Mouse (Mus musculus) CH12.LX (cell line): ENCODE results near the gene Mettl18. TPM values are rescaled to one million over a fixed set of nuclear protein-coding genes. Genes with fewer than 3 reads are reported as not detected.

Experiments used
- DNase-seq: peaks from one replicate; pipeline ENCODE4 v3.0.0-alpha.2; 2013; ENCODE audit errors: extremely low read depth
- H3K27ac ChIP-seq: 2 replicates; pipeline ENCODE4 v1.5.1; 2012; ENCODE audit warnings: low read depth, mild to moderate bottlenecking, control low read depth, moderate library complexity; ENCODE audit not compliant: insufficient read depth
- H3K27me3 ChIP-seq: replicated peaks from 2 replicates; pipeline ENCODE3; 2012; ENCODE audit warnings: inconsistent platforms
- H3K36me3 ChIP-seq, 2 experiments: replicated peaks in 1 of 2; 2 replicates each; pipeline versions ENCODE3 to v1.6.1; 2012; ENCODE audit warnings: inconsistent platforms in 1 of 2, low read length in 1 of 2, mild to moderate bottlenecking in 1 of 2, mixed read lengths in 1 of 2, moderate library complexity in 1 of 2; ENCODE audit not compliant: control insufficient read depth in 1 of 2, insufficient read depth in 1 of 2
- H3K4me1 ChIP-seq, 2 experiments: 2 replicates each; pipeline ENCODE4 v1.6.1; 2012; ENCODE audit warnings: inconsistent platforms in 1 of 2, moderate library complexity in 1 of 2; ENCODE audit not compliant: insufficient read depth in 2 of 2, control insufficient read depth in 1 of 2
- H3K4me2 ChIP-seq: 2 replicates; pipeline ENCODE4 v1.6.1; 2012; ENCODE audit warnings: low read depth, mild to moderate bottlenecking, control low read depth; ENCODE audit not compliant: poor library complexity, insufficient read depth, severe bottlenecking
- H3K4me3 ChIP-seq, 3 experiments: fragments of 150-350 bp in 1 of 3; sonication (generic) in 1 of 3; replicated peaks in 1 of 3; 2 replicates each; pipeline versions ENCODE3 to v1.5.1; 2011 to 2012; ENCODE audit warnings: low read depth in 2 of 3, low read length in 2 of 3, mild to moderate bottlenecking in 2 of 3, moderate library complexity in 2 of 3, control low read depth in 1 of 3, improper control_type of control experiment in 1 of 3, inconsistent platforms in 1 of 3, mixed read lengths in 1 of 3; ENCODE audit not compliant: poor library complexity in 1 of 3
- H3K79me2 ChIP-seq: replicated peaks from 2 replicates; pipeline ENCODE4 v1.6.1; 2012; ENCODE audit warnings: mild to moderate bottlenecking, moderate library complexity; ENCODE audit not compliant: control insufficient read depth, poor library complexity, insufficient read depth, severe bottlenecking; ENCODE audit errors: extremely low read depth
- H3K9ac ChIP-seq: 2 replicates; pipeline ENCODE4 v1.6.1; 2012; ENCODE audit warnings: low read depth, mild to moderate bottlenecking, control low read depth, moderate library complexity; ENCODE audit not compliant: insufficient read depth
- H3K9me3 ChIP-seq: replicated peaks from 2 replicates; pipeline ENCODE3; 2012; ENCODE audit warnings: low read length, inconsistent platforms, mixed read lengths
- BHLHE40 ChIP-seq: IDR thresholded peaks from 2 replicates; pipeline ENCODE4 v1.6.1; 2011; ENCODE audit warnings: mild to moderate bottlenecking, low read depth, low read length, improper control_type of control experiment
- EP300 ChIP-seq: IDR thresholded peaks from 2 replicates; pipeline ENCODE4 v1.6.1; 2011; ENCODE audit warnings: low read length, improper control_type of control experiment
- GABPA ChIP-seq: IDR thresholded peaks from 2 replicates; pipeline ENCODE4 v1.6.1; 2012; ENCODE audit warnings: low read depth, low read length, improper control_type of control experiment, inconsistent platforms; ENCODE audit not compliant: insufficient replicate concordance
- JUN ChIP-seq: IDR thresholded peaks from 2 replicates; pipeline ENCODE4 v1.6.1; 2011; ENCODE audit warnings: low read depth, mild to moderate bottlenecking, low read length, improper control_type of control experiment, moderate library complexity; ENCODE audit not compliant: insufficient read depth
- JUND ChIP-seq: conservative IDR thresholded peaks from 2 replicates; pipeline ENCODE4 v1.6.1; 2011; ENCODE audit warnings: low read depth, low read length, improper control_type of control experiment
- MAFK ChIP-seq: IDR thresholded peaks from 2 replicates; pipeline ENCODE4 v1.6.1; 2011; ENCODE audit warnings: low read length, improper control_type of control experiment; ENCODE audit not compliant: insufficient replicate concordance
- MYC ChIP-seq: IDR thresholded peaks from 2 replicates; pipeline ENCODE4 v1.6.1; 2011; ENCODE audit warnings: low read depth, mild to moderate bottlenecking, improper control_type of control experiment, low read length
- RCOR1 ChIP-seq: conservative IDR thresholded peaks from 2 replicates; pipeline ENCODE4 v1.6.1; 2012; ENCODE audit warnings: low read depth, mild to moderate bottlenecking, inconsistent platforms, low read length, improper control_type of control experiment
- TBP ChIP-seq: conservative IDR thresholded peaks from 2 replicates; pipeline ENCODE4 v1.6.1; 2011; ENCODE audit warnings: low read depth, low read length, improper control_type of control experiment
- USF2 ChIP-seq: conservative IDR thresholded peaks from 2 replicates; pipeline ENCODE4 v1.6.1; 2011; ENCODE audit warnings: low read depth, low read length, improper control_type of control experiment
- ZC3H11A ChIP-seq: IDR thresholded peaks from 2 replicates; pipeline ENCODE4 v1.6.1; 2012; ENCODE audit warnings: low read depth, mild to moderate bottlenecking, inconsistent platforms, low read length, improper control_type of control experiment
- ZKSCAN1 ChIP-seq: IDR thresholded peaks from 2 replicates; pipeline ENCODE4 v1.6.1; 2012; ENCODE audit warnings: low read depth, inconsistent platforms, low read length, improper control_type of control experiment, borderline replicate concordance
- ZNF384 ChIP-seq: IDR thresholded peaks from 2 replicates; pipeline ENCODE4 v1.6.1; 2012; ENCODE audit warnings: low read depth, low read length, improper control_type of control experiment, inconsistent platforms
- dilution Hi-C: fragments of 300-500 bp; cut with MboI; formaldehyde crosslinking; loops from 2 replicates; pipeline ENCODE4 v1.14.3; 2020; ENCODE audit warnings: low sequenced_read_pairs; ENCODE audit not compliant: extremely low pct_unique_long_range_greater_than_20kb, extremely low pct_ligation_motif_present
- in situ Hi-C: fragments of 300-500 bp; cut with MboI; formaldehyde crosslinking; loops from 3 replicates; pipeline ENCODE4 v1.14.3; 2019; ENCODE audit warnings: low sequenced_read_pairs, low pct_ligation_motif_present, low pct_unique_long_range_greater_than_20kb, mixed read lengths
- polyA plus RNA-seq: library from polyadenylated mRNA; unstranded; fragments of >175 nt; gene quantifications from 2 replicates; pipeline ENCODE4 v1.2.1, GENCODE M21; 2012; ENCODE audit warnings: low read depth; ENCODE audit not compliant: insufficient read length
- total RNA-seq, 2 experiments: library from RNA; depleted of rRNA; stranded (reverse); fragments of 300-350 nt in 1 of 2; fragments of >200 nt in 1 of 2; gene quantifications; 2 replicates each; pipeline ENCODE4 v1.2.3; 2012 to 2014

Gene Mettl18
- total and polyA plus RNA-seq, 3 experiments, result 6.7 to 19.2 (median 10.7) TPM

DNA sequence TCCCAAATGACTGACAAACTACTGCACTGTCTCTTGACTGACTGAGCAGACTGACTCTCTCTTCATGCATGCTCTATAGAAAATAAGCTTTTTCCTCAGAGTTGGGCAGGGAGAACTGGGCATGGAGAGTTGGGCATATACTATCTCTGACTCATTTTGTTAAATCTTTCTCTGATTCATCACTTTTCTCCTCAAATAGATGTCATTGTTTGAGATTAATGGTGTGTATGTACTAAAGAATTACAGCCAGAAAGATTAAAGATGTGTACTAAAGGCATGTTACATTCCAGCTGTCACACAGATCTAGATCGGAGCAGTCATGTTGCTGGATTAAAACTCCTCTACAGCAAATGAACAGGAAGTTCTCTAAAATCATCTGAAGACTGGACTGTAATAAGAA lies 20.2 kb upstream of the Mettl18 start:
- peaks cover 0 to 12% of the 10 kb centered on the region in 2 experiments; a peak in 2 of 4 replicates for H3K4me1 ChIP-seq
- no peaks in the 10 kb centered on the region for H3K79me2 ChIP-seq
- dilution Hi-C loops, result no loop called here
- H3K9ac ChIP-seq, result no peak overlapping the region
- no peaks in the 10 kb centered on the region for H3K27me3 ChIP-seq
- in situ Hi-C loops, result no loop called here
- no peaks in the 10 kb centered on the region for H3K9me3 ChIP-seq
- DNase-seq, result no peak
- H3K4me3 ChIP-seq, result no peak overlapping the region
- H3K27ac ChIP-seq, result no peak overlapping the region
- no peak overlapping the region for H3K4me2 ChIP-seq
- peaks cover 14 to 38% of the 10 kb centered on the region in 2 experiments for H3K36me3 ChIP-seq
- TF ChIP-seq ZNF384 (no peak), JUN (no peak), EP300 (no peak), USF2 (no peak), JUND (no peak), MYC (no peak), GABPA (no peak), BHLHE40 (no peak), TBP (no peak), RCOR1 (no peak), MAFK (no peak), ZC3H11A (no peak), ZKSCAN1 (no peak)
- TF ChIP-seq, all 38 proteins: peak for 0

DNA sequence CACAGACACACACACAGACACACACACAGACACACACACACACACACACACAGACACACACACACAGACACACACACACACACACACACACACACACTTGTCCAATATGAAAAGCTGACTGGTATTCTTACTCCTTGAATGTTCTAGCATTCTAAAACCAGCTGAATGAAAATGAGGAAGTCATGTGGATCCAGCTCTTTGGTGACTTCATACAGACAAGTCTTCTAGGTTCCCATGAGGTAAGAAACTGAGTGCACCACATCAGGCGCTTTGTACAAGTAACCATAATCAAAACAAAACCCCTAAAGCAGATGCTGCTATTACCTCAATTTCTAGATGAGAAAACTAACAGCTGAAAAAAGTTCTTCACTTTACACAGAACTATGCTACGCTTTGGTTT lies 19.6 kb upstream of the Mettl18 start:
- no peaks in the 10 kb centered on the region for H3K9me3 ChIP-seq
- H3K4me3 ChIP-seq, result no peak overlapping the region
- TF ChIP-seq JUN, result no peak
- no peak for TF ChIP-seq ZNF384
- no peak overlapping the region for H3K4me2 ChIP-seq
- peaks cover 12 to 41% of the 10 kb centered on the region in 2 experiments for H3K36me3 ChIP-seq
- dilution Hi-C loops, result no loop called here
- in situ Hi-C loops, result no loop called here
- no peaks in the 10 kb centered on the region for H3K79me2 ChIP-seq
- peak; percentile 27 for DNase-seq
- H3K27me3 ChIP-seq, result no peaks in the 10 kb centered on the region
- H3K9ac ChIP-seq, result no peak overlapping the region
- H3K27ac ChIP-seq, result no peak overlapping the region
- peaks cover 0 to 12% of the 10 kb centered on the region in 2 experiments; a peak in 2 of 4 replicates for H3K4me1 ChIP-seq

- TF ChIP-seq USF2, result no peak
- no peaks in the 10 kb centered on the region for H3K9me3 ChIP-seq
- H3K36me3 ChIP-seq, result peaks cover 19 to 45% of the 10 kb centered on the region in 2 experiments
- no peak overlapping the region for H3K4me3 ChIP-seq
- no peak overlapping the region for H3K9ac ChIP-seq
- H3K4me2 ChIP-seq, result no peak overlapping the region
- no peak overlapping the region for H3K27ac ChIP-seq
- dilution Hi-C loops, result no loop called here
- peaks cover 0 to 12% of the 10 kb centered on the region in 2 experiments; a peak in 2 of 4 replicates for H3K4me1 ChIP-seq
- no peaks in the 10 kb centered on the region for H3K79me2 ChIP-seq
- no peaks in the 10 kb centered on the region for H3K27me3 ChIP-seq
- no peak for DNase-seq
- in situ Hi-C loops, result no loop called here
Measured at GRCm38 (mm10) chr1:163976515-163976914, 18.2 kb upstream of the Mettl18 start.
